9 mouse cellular contexts compared by ENCODE assay signal in genomic region chr8:94967554-94967953, GRCm38 (mm10). TPM values are rescaled to one million over a fixed set of nuclear protein-coding genes. Genes with fewer than 3 reads are reported as not detected.
DNase-seq lines count a peak whose midpoint lies in the region; ATAC-seq lines count a peak whose summit lies in the region.
"Had no signal": no experiment of that assay in that cellular context is flagged by ENCODE, and none has a peak within 500 bp of the region (broad histone marks: within the 10 kb centered on the region; RNA-seq: fewer than 3 reads in every experiment).

No protein-coding gene starts in this region.

- H3K4me2 ChIP-seq in kidney, embryonic 16.5 days (replicated peaks; ENCODE audit: low read depth, low read length), result no peak overlapping the region

- no peak overlapping the region for H3K4me3 ChIP-seq in kidney, embryonic 16.5 days (ENCODE audit: low read length)

- peaks cover 11% of the 10 kb centered on the region for H3K4me1 ChIP-seq in kidney, embryonic 16.5 days (ENCODE audit: insufficient read depth, low read length)

- intact Hi-C loops in left cerebral cortex, postnatal 10 days (cut with DNase I), result no loop called here

- H3K9ac ChIP-seq in kidney, embryonic 16.5 days (replicated peaks; ENCODE audit: low read length), result no peak overlapping the region

- no peaks in the 10 kb centered on the region for H3K27me3 ChIP-seq in kidney, embryonic 16.5 days (ENCODE audit: insufficient read depth, low read length)

- no peaks in the 10 kb centered on the region for H3K36me3 ChIP-seq in kidney, embryonic 16.5 days (ENCODE audit: insufficient read depth, low read length)

- H3K27ac ChIP-seq in kidney, embryonic 16.5 days (ENCODE audit: low read length), result no peak overlapping the region

- WGBS in kidney, embryonic 16.5 days, result 84% methylated on average over 3 of the region's 3 CpGs

- DNase-seq in kidney, adult 18-20 months, result peak; percentile 81
- DNase-seq in adrenal gland, postnatal 25 days, result peak; percentile 83
- DNase-seq in kidney, postnatal 25 days, result peak; percentile 88 to 90
- DNase-seq in lung, postnatal 4 days, result peak; percentile 73 to 80
- DNase-seq in left cerebral cortex, postnatal 10 days (ENCODE audit: extremely low spot score in 1 of 2, low spot score in 2 of 2), result no peak
- DNase-seq in ovary, postnatal 14 days (ENCODE audit: low spot score), result no peak
- DNase-seq: thymus, postnatal 4 days had no signal

- no peak for ATAC-seq in kidney, embryonic 16.5 days (ENCODE audit: low FRiP score, low TSS enrichment)
- no peak for ATAC-seq in activated CD4-positive, CD25-positive, alpha-beta regulatory T cell, adult 4 months

- H3K9me3 ChIP-seq in kidney, embryonic 16.5 days (ENCODE audit: low read length), result no peaks in the 10 kb centered on the region

RNA-seq across cellular contexts. Expression of gene Adgrg1, which starts 7.0 kb away (rescaled TPM):
- polyA plus RNA-seq in kidney, embryonic 16.5 days (2015; fragmentation: Nextera tagmentation; extraction: Ambion mirVana), result 66.2 and 67.8 TPM in 2 replicates
- 11.7 and 20.7 TPM in 2 replicates for total RNA-seq in adrenal gland, postnatal 25 days (2021)
- polyA plus RNA-seq in activated CD4-positive, CD25-positive, alpha-beta regulatory T cell, adult 4 months (2017; shearing (Covaris generic)), result 1 to 10 TPM; 1.8 to 2.8 TPM
- 100 to 1,000 TPM; 122 to 128 TPM for total RNA-seq in left cerebral cortex, postnatal 10 days (2021)

RNA-seq across cellular contexts. Expression of gene Adgrg5, which starts 44.1 kb away (rescaled TPM):
- 0.05 and 0.08 TPM in 2 replicates for polyA plus RNA-seq in kidney, embryonic 16.5 days (2015; fragmentation: Nextera tagmentation; extraction: Ambion mirVana)
- total RNA-seq in adrenal gland, postnatal 25 days (2021), result 0.33 and 0.76 TPM in 2 replicates
- polyA plus RNA-seq in activated CD4-positive, CD25-positive, alpha-beta regulatory T cell, adult 4 months (2017; shearing (Covaris generic)), result 1 to 10 TPM; 1.3 to 1.4 TPM
- not detected for total RNA-seq in left cerebral cortex, postnatal 10 days (2021)

RNA-seq across cellular contexts. Expression of gene Ccdc102a, which starts 49.7 kb away (rescaled TPM):
- 20.1 and 21.0 TPM in 2 replicates for polyA plus RNA-seq in kidney, embryonic 16.5 days (2015; fragmentation: Nextera tagmentation; extraction: Ambion mirVana)
- 7.7 and 8.8 TPM in 2 replicates for total RNA-seq in adrenal gland, postnatal 25 days (2021)
- under 1 TPM; 0.20 to 0.57 TPM for polyA plus RNA-seq in activated CD4-positive, CD25-positive, alpha-beta regulatory T cell, adult 4 months (2017; shearing (Covaris generic))
- 1 to 10 TPM; 2.6 to 3.3 TPM for total RNA-seq in left cerebral cortex, postnatal 10 days (2021)

RNA-seq across cellular contexts. Expression of gene Adgrg3, which starts 49.9 kb away (rescaled TPM):
- polyA plus RNA-seq in kidney, embryonic 16.5 days (2015; fragmentation: Nextera tagmentation; extraction: Ambion mirVana), result 5.0 and 5.1 TPM in 2 replicates
- total RNA-seq in adrenal gland, postnatal 25 days (2021), result 3.0 and 4.2 TPM in 2 replicates
- polyA plus RNA-seq in activated CD4-positive, CD25-positive, alpha-beta regulatory T cell, adult 4 months (2017; shearing (Covaris generic)), result under 1 TPM; 0.21 to 0.41 TPM
- under 1 TPM; 0.22 to 0.32 TPM for total RNA-seq in left cerebral cortex, postnatal 10 days (2021)

Comparison
In these comparisons a context has a peak if more than half of its experiments do, and no peak if none do; other contexts are left out.
1. DNase-seq: peak in kidney, adult 18-20 months (single experiment), adrenal gland, postnatal 25 days (single experiment), kidney, postnatal 25 days (2 of 2) and lung, postnatal 4 days (2 of 2); none in left cerebral cortex, postnatal 10 days (0 of 2) and ovary, postnatal 14 days (single experiment).